8 mouse cellular contexts compared by ENCODE assay signal in genomic region chr4:119138171-119138570, GRCm38 (mm10). TPM values are rescaled to one million over a fixed set of nuclear protein-coding genes. Genes with fewer than 3 reads are reported as not detected.
DNase-seq lines count a peak whose midpoint lies in the region; ATAC-seq lines count a peak whose summit lies in the region.

No protein-coding gene starts in this region.

- peaks cover 15% of the 10 kb centered on the region for H3K4me1 ChIP-seq in forebrain, embryonic 12.5 days
- H3K4me1 ChIP-seq in limb, embryonic 13.5 days, result peaks cover 9% of the 10 kb centered on the region; the same call in 1 of the 2 replicates
- H3K4me1 ChIP-seq in midbrain, embryonic 16.5 days (ENCODE audit: control insufficient read depth, insufficient read depth, low read length), result peaks cover 10% of the 10 kb centered on the region

- 9% methylated on average over 17 of the region's 18 CpGs for WGBS in forebrain, embryonic 12.5 days
- WGBS in limb, embryonic 13.5 days, result 10% methylated on average over 18 of the region's 18 CpGs
- WGBS in midbrain, embryonic 16.5 days, result 9% methylated on average over 18 of the region's 18 CpGs

- peak; percentile 89 for ATAC-seq in forebrain, embryonic 12.5 days (ENCODE audit: low FRiP score)
- peak; percentile 59 for ATAC-seq in limb, embryonic 13.5 days (ENCODE audit: low FRiP score, low read depth)
- peak; percentile 91 for ATAC-seq in midbrain, embryonic 16.5 days
- ATAC-seq in megakaryocyte-erythroid progenitor cell, adult 5-6 weeks (replicated peaks; ENCODE audit: low FRiP score, low TSS enrichment, poor library complexity, severe bottlenecking), result no peak

- 0 out of 2 replicates have a peak overlapping the region, but pooled peaks have one; percentile 31 for H3K27ac ChIP-seq in forebrain, embryonic 12.5 days
- no peak overlapping the region for H3K27ac ChIP-seq in limb, embryonic 13.5 days
- H3K27ac ChIP-seq in midbrain, embryonic 16.5 days (ENCODE audit: low read length), result peak overlapping the region; percentile 65

- H3K4me2 ChIP-seq in forebrain, embryonic 12.5 days, result peak overlapping the region; percentile 45
- peak overlapping the region; percentile 49 for H3K4me2 ChIP-seq in limb, embryonic 13.5 days (replicated peaks)
- peak overlapping the region; percentile 68 for H3K4me2 ChIP-seq in midbrain, embryonic 16.5 days (ENCODE audit: low read length)

- H3K9ac ChIP-seq in forebrain, embryonic 12.5 days, result no peak overlapping the region
- peak overlapping the region; percentile 55 for H3K9ac ChIP-seq in limb, embryonic 13.5 days
- peak overlapping the region; percentile 62 for H3K9ac ChIP-seq in midbrain, embryonic 16.5 days (ENCODE audit: low read depth, low read length)

- DNase-seq in ES-CJ7 (ENCODE audit: low read depth, low spot score), result peak; percentile 91
- DNase-seq in brain, adult 2 months (ENCODE audit: low read depth, low spot score), result peak; percentile 95
- DNase-seq in kidney, adult 9 months, result peak; percentile 81
- DNase-seq in testis, postnatal 10 days (ENCODE audit: low spot score), result peak; percentile 82

- peaks cover 44% of the 10 kb centered on the region for H3K36me3 ChIP-seq in forebrain, embryonic 12.5 days (replicated peaks)
- peaks cover 49% of the 10 kb centered on the region for H3K36me3 ChIP-seq in limb, embryonic 13.5 days
- peaks cover 14% of the 10 kb centered on the region; the same call in 1 of the 2 replicates for H3K36me3 ChIP-seq in midbrain, embryonic 16.5 days (ENCODE audit: control insufficient read depth, insufficient read depth, low read length)

- H3K27me3 ChIP-seq in forebrain, embryonic 12.5 days, result no peaks in the 10 kb centered on the region
- no peaks in the 10 kb centered on the region for H3K27me3 ChIP-seq in limb, embryonic 13.5 days
- no peaks in the 10 kb centered on the region for H3K27me3 ChIP-seq in midbrain, embryonic 16.5 days (ENCODE audit: control insufficient read depth, insufficient read depth, low read depth, low read length)

- no peaks in the 10 kb centered on the region for H3K9me3 ChIP-seq in forebrain, embryonic 12.5 days
- no peaks in the 10 kb centered on the region for H3K9me3 ChIP-seq in limb, embryonic 13.5 days
- no peaks in the 10 kb centered on the region for H3K9me3 ChIP-seq in midbrain, embryonic 16.5 days (replicated peaks; ENCODE audit: control insufficient read depth, low read length, poor library complexity, severe bottlenecking)

- peak overlapping the region; percentile 22 for H3K4me3 ChIP-seq in forebrain, embryonic 12.5 days (replicated peaks)
- H3K4me3 ChIP-seq in limb, embryonic 13.5 days, result peak overlapping the region; percentile 2; the same call in 1 of the 2 replicates
- peak overlapping the region; percentile 33 for H3K4me3 ChIP-seq in midbrain, embryonic 16.5 days (ENCODE audit: low read depth, low read length)

RNA-seq across cellular contexts. Expression of gene Slc2a1, which starts 29.7 kb away (rescaled TPM):
- polyA plus RNA-seq in forebrain, embryonic 12.5 days (2016; fragmentation: Nextera tagmentation; extraction: Ambion mirVana), result 110 and 113 TPM in 2 replicates
- 101 and 112 TPM in 2 replicates for polyA plus RNA-seq in limb, embryonic 13.5 days (2015; fragmentation: Nextera tagmentation; extraction: Ambion mirVana)
- polyA plus RNA-seq in midbrain, embryonic 16.5 days (2015; fragmentation: Nextera tagmentation; extraction: Ambion mirVana), result 90.7 and 91.6 TPM in 2 replicates
- total RNA-seq in megakaryocyte-erythroid progenitor cell, adult 5-6 weeks (2014; fragmentation: Nextera tagmentation), result 0.98 and 2.6 TPM in 2 replicates
- total RNA-seq in megakaryocyte-erythroid progenitor cell, adult 5-6 weeks (2017), result 2.1 and 5.0 TPM in 2 replicates

RNA-seq across cellular contexts. Expression of gene Zfp691, which starts 35.8 kb away (rescaled TPM):
- polyA plus RNA-seq in forebrain, embryonic 12.5 days (2016; fragmentation: Nextera tagmentation; extraction: Ambion mirVana), result 7.8 and 9.9 TPM in 2 replicates
- 8.6 and 9.5 TPM in 2 replicates for polyA plus RNA-seq in limb, embryonic 13.5 days (2015; fragmentation: Nextera tagmentation; extraction: Ambion mirVana)
- 4.0 and 6.1 TPM in 2 replicates for polyA plus RNA-seq in midbrain, embryonic 16.5 days (2015; fragmentation: Nextera tagmentation; extraction: Ambion mirVana)
- total RNA-seq in megakaryocyte-erythroid progenitor cell, adult 5-6 weeks (2014; fragmentation: Nextera tagmentation), result 44.4 and 47.3 TPM in 2 replicates
- 6.5 and 8.1 TPM in 2 replicates for total RNA-seq in megakaryocyte-erythroid progenitor cell, adult 5-6 weeks (2017)

RNA-seq across cellular contexts. Expression of gene Ermap, which starts 51.6 kb away (rescaled TPM):
- 3.6 and 5.1 TPM in 2 replicates for polyA plus RNA-seq in forebrain, embryonic 12.5 days (2016; fragmentation: Nextera tagmentation; extraction: Ambion mirVana)
- polyA plus RNA-seq in limb, embryonic 13.5 days (2015; fragmentation: Nextera tagmentation; extraction: Ambion mirVana), result 1.5 and 3.6 TPM in 2 replicates
- 0.14 and 0.52 TPM in 2 replicates for polyA plus RNA-seq in midbrain, embryonic 16.5 days (2015; fragmentation: Nextera tagmentation; extraction: Ambion mirVana)
- 505 and 531 TPM in 2 replicates for total RNA-seq in megakaryocyte-erythroid progenitor cell, adult 5-6 weeks (2014; fragmentation: Nextera tagmentation)
- total RNA-seq in megakaryocyte-erythroid progenitor cell, adult 5-6 weeks (2017), result 220 and 292 TPM in 2 replicates

RNA-seq across cellular contexts. Expression of gene Svbp, which starts 56.9 kb away (rescaled TPM):
- 156 and 162 TPM in 2 replicates for polyA plus RNA-seq in forebrain, embryonic 12.5 days (2016; fragmentation: Nextera tagmentation; extraction: Ambion mirVana)
- polyA plus RNA-seq in limb, embryonic 13.5 days (2015; fragmentation: Nextera tagmentation; extraction: Ambion mirVana), result 223 and 237 TPM in 2 replicates
- 220 and 230 TPM in 2 replicates for polyA plus RNA-seq in midbrain, embryonic 16.5 days (2015; fragmentation: Nextera tagmentation; extraction: Ambion mirVana)
- total RNA-seq in megakaryocyte-erythroid progenitor cell, adult 5-6 weeks (2014; fragmentation: Nextera tagmentation), result 107 and 124 TPM in 2 replicates
- total RNA-seq in megakaryocyte-erythroid progenitor cell, adult 5-6 weeks (2017), result 47.7 and 52.9 TPM in 2 replicates
